Mouse (Mus musculus) midbrain, embryonic 10.5 days (tissue): Measurements from ENCODE around the gene Acot7. TPM values are rescaled to one million over a fixed set of nuclear protein-coding genes. Genes with fewer than 3 reads are reported as not detected.
A peak's percentile ranks its signal among the peaks of the same experiment; 100 is the strongest.

Experiments used
- DNase-seq: peaks from one replicate; pipeline ENCODE4 v3.0.0-alpha.2; 2017; ENCODE audit warnings: low spot score
- H3K27ac ChIP-seq: fragments of 300-500 bp; sonication (generic); replicated peaks from 2 replicates; pipeline ENCODE4 v1.5.1; 2016; ENCODE audit warnings: mild to moderate bottlenecking
- H3K27me3 ChIP-seq: fragments of 300-500 bp; sonication (generic); 2 replicates; pipeline ENCODE4 v1.6.1; 2016; ENCODE audit warnings: low read depth, mild to moderate bottlenecking; ENCODE audit not compliant: poor library complexity, severe bottlenecking
- H3K36me3 ChIP-seq: fragments of 300-500 bp; sonication (generic); 2 replicates; pipeline ENCODE4 v1.6.1; 2016; ENCODE audit warnings: mild to moderate bottlenecking, moderate library complexity
- H3K4me1 ChIP-seq: fragments of 300-500 bp; sonication (generic); 2 replicates; pipeline ENCODE4 v1.6.1; 2016
- H3K4me3 ChIP-seq: fragments of 300-500 bp; sonication (generic); 2 replicates; pipeline ENCODE4 v1.5.1; 2016; ENCODE audit warnings: mild to moderate bottlenecking, moderate library complexity
- H3K9me3 ChIP-seq: fragments of 300-500 bp; sonication (generic); replicated peaks from 2 replicates; pipeline ENCODE4 v1.6.1; 2016; ENCODE audit warnings: mild to moderate bottlenecking
- WGBS: fragments of 180-500 bp; shearing (Covaris S2); methylation state at CpG from one replicate; pipeline ENCODE4 v1.1.7; 2016; 5-methylcytosine and 5-hydroxymethylcytosine counted together
- polyA plus RNA-seq: library from polyadenylated mRNA; unstranded; fragments of >200 nt; fragmentation: Nextera tagmentation; extraction: Ambion mirVana; gene quantifications from 2 replicates; pipeline ENCODE4 v1.2.1, GENCODE M21; 2016

Acot7 gene
- polyA plus RNA-seq, 1 experiment from 2014 or later, result 85.7 TPM

- H3K27me3 ChIP-seq, result no peaks in the 10 kb centered on the region
- peaks cover 34% of the 10 kb centered on the region for H3K4me1 ChIP-seq
- H3K27ac ChIP-seq, result peak overlapping the region; percentile 49; the same call in 1 of the 2 replicates
- H3K36me3 ChIP-seq, result peaks cover 14% of the 10 kb centered on the region
- no peaks in the 10 kb centered on the region for H3K9me3 ChIP-seq
- 92% methylated on average over 9 of the region's 9 CpGs for WGBS
- no peak for DNase-seq
- no peak overlapping the region for H3K4me3 ChIP-seq
These were observed 9.2 kb downstream of the Acot7 start for GRCm38 (mm10) chr4:152187142-152187541.

GRCm38 (mm10) chr4:152188651-152189050, 10.7 kb downstream of the Acot7 start:
- DNase-seq, result no peak
- peaks cover 34% of the 10 kb centered on the region for H3K4me1 ChIP-seq
- H3K36me3 ChIP-seq, result 0 out of 2 replicates have a peak, but pooled peaks cover 4% of the 10 kb centered on the region
- no peaks in the 10 kb centered on the region for H3K9me3 ChIP-seq
- 93% methylated on average over 2 of the region's 2 CpGs for whole genome bisulfite sequencing
- H3K4me3 ChIP-seq, result no peak overlapping the region
- H3K27me3 ChIP-seq, result no peaks in the 10 kb centered on the region
- no peak overlapping the region for H3K27ac ChIP-seq

GRCm38 (mm10) chr4:152189071-152189470, 11.1 kb downstream of the Acot7 start:
- WGBS, result 92% methylated on average over 6 of the region's 6 CpGs
- Histone ChIP-seq H3K27ac (no peak overlapping the region), H3K4me3 (no peak overlapping the region), H3K9me3 (no peaks in the 10 kb centered on the region), H3K36me3 (0 out of 2 replicates have a peak, but pooled peaks cover 3% of the 10 kb centered on the region), H3K4me1 (peaks cover 34% of the 10 kb centered on the region), H3K27me3 (no peaks in the 10 kb centered on the region)
- no peak for DNase-seq

- 90% methylated on average over 4 of the region's 4 CpGs for WGBS
- Histone ChIP-seq H3K4me3 (no peak overlapping the region), H3K4me1 (peaks cover 32% of the 10 kb centered on the region), H3K36me3 (0 out of 2 replicates have a peak, but pooled peaks cover 3% of the 10 kb centered on the region), H3K27me3 (no peaks in the 10 kb centered on the region), H3K9me3 (no peaks in the 10 kb centered on the region), H3K27ac (no peak overlapping the region)
- DNase-seq, result no peak
These were observed 11.8 kb downstream of the Acot7 start for GRCm38 (mm10) chr4:152189691-152190090.

GRCm38 (mm10) chr4:152190096-152190653, 12.2 kb downstream of the Acot7 start:
- Histone ChIP-seq H3K27ac (no peak overlapping the region), H3K36me3 (0 out of 2 replicates have a peak, but pooled peaks cover 3% of the 10 kb centered on the region), H3K4me1 (peaks cover 27% of the 10 kb centered on the region), H3K9me3 (no peaks in the 10 kb centered on the region), H3K27me3 (no peaks in the 10 kb centered on the region), H3K4me3 (no peak overlapping the region)
- 80% methylated on average over 11 of the region's 11 CpGs for WGBS
- DNase-seq, result no peak

- no peaks in the 10 kb centered on the region for H3K9me3 ChIP-seq
- DNase-seq, result no peak
- WGBS, result 88% methylated on average over 5 of the region's 5 CpGs
These were observed 12.8 kb downstream of the Acot7 start for GRCm38 (mm10) chr4:152190701-152191100.

GRCm38 (mm10) chr4:152192569-152192968, 14.6 kb downstream of the Acot7 start:
- no peak overlapping the region for H3K4me3 ChIP-seq
- no peak for DNase-seq
- H3K36me3 ChIP-seq, result 0 out of 2 replicates have a peak, but pooled peaks cover 1% of the 10 kb centered on the region
- no peaks in the 10 kb centered on the region for H3K9me3 ChIP-seq
- H3K4me1 ChIP-seq, result 0 out of 2 replicates have a peak, but pooled peaks cover 6% of the 10 kb centered on the region
- WGBS, result 71% methylated on average over 4 of the region's 4 CpGs
- no peak overlapping the region for H3K27ac ChIP-seq
- H3K27me3 ChIP-seq, result no peaks in the 10 kb centered on the region

More at GRCm38 (mm10) chr4:152190701-152191100, 12.8 kb downstream of the Acot7 start:
- H3K27ac ChIP-seq, result no peak overlapping the region
- H3K36me3 ChIP-seq, result 0 out of 2 replicates have a peak, but pooled peaks cover 3% of the 10 kb centered on the region
- H3K27me3 ChIP-seq, result no peaks in the 10 kb centered on the region
- H3K4me3 ChIP-seq, result no peak overlapping the region
- H3K4me1 ChIP-seq, result peaks cover 22% of the 10 kb centered on the region

- H3K4me1 ChIP-seq, result 0 out of 2 replicates have a peak, but pooled peaks cover 6% of the 10 kb centered on the region
- H3K4me3 ChIP-seq, result no peak overlapping the region
- no peak for DNase-seq
- no peaks in the 10 kb centered on the region for H3K9me3 ChIP-seq
- H3K36me3 ChIP-seq, result no peaks in the 10 kb centered on the region
- H3K27ac ChIP-seq, result no peak overlapping the region
- 87% methylated on average over 3 of the region's 3 CpGs for WGBS
- no peaks in the 10 kb centered on the region for H3K27me3 ChIP-seq
These were observed 16.7 kb downstream of the Acot7 start for GRCm38 (mm10) chr4:152194476-152195175.

- 90% methylated on average over 9 of the region's 9 CpGs for WGBS
- peaks cover 11% of the 10 kb centered on the region; the same call in 1 of the 2 replicates for H3K4me1 ChIP-seq
- no peaks in the 10 kb centered on the region for H3K9me3 ChIP-seq
- no peak for DNase-seq
- no peak overlapping the region for H3K27ac ChIP-seq
- H3K36me3 ChIP-seq, result no peaks in the 10 kb centered on the region
- H3K27me3 ChIP-seq, result no peaks in the 10 kb centered on the region
- H3K4me3 ChIP-seq, result no peak overlapping the region
These were observed 18.3 kb downstream of the Acot7 start for GRCm38 (mm10) chr4:152196276-152196675.

- WGBS, result 84% methylated on average over 5 of the region's 5 CpGs
- Histone ChIP-seq H3K9me3 (no peaks in the 10 kb centered on the region), H3K4me3 (no peak overlapping the region), H3K27me3 (no peaks in the 10 kb centered on the region), H3K27ac (no peak overlapping the region), H3K36me3 (no peaks in the 10 kb centered on the region), H3K4me1 (peaks cover 19% of the 10 kb centered on the region)
- no peak for DNase-seq
These were observed 19.6 kb downstream of the Acot7 start for GRCm38 (mm10) chr4:152197545-152197944.

GRCm38 (mm10) chr4:152199617-152200016, 21.7 kb downstream of the Acot7 start:
- DNase-seq, result no peak
- WGBS, result 63% methylated on average over 1 of the region's 1 CpGs
- H3K27ac ChIP-seq, result no peak overlapping the region
- H3K36me3 ChIP-seq, result no peaks in the 10 kb centered on the region
- H3K27me3 ChIP-seq, result no peaks in the 10 kb centered on the region
- H3K4me1 ChIP-seq, result peaks cover 25% of the 10 kb centered on the region
- no peak overlapping the region for H3K4me3 ChIP-seq
- no peaks in the 10 kb centered on the region for H3K9me3 ChIP-seq

GRCm38 (mm10) chr4:152201492-152201891, 23.6 kb downstream of the Acot7 start:
- no peaks in the 10 kb centered on the region for H3K27me3 ChIP-seq
- 83% methylated on average over 6 of the region's 6 CpGs for WGBS

GRCm38 (mm10) chr4:152202418-152202817, 24.5 kb downstream of the Acot7 start:
- H3K4me1 ChIP-seq, result peaks cover 30% of the 10 kb centered on the region
- H3K27me3 ChIP-seq, result no peaks in the 10 kb centered on the region
- no peaks in the 10 kb centered on the region for H3K9me3 ChIP-seq
- no peak overlapping the region for H3K4me3 ChIP-seq
- 78% methylated on average over 1 of the region's 1 CpGs for WGBS
- H3K36me3 ChIP-seq, result no peaks in the 10 kb centered on the region
- H3K27ac ChIP-seq, result no peak overlapping the region
- no peak for DNase-seq

More at GRCm38 (mm10) chr4:152201492-152201891, 23.6 kb downstream of the Acot7 start:
- H3K4me3 ChIP-seq, result no peak overlapping the region
- H3K27ac ChIP-seq, result no peak overlapping the region
- H3K4me1 ChIP-seq, result peaks cover 30% of the 10 kb centered on the region
- no peaks in the 10 kb centered on the region for H3K9me3 ChIP-seq
- H3K36me3 ChIP-seq, result no peaks in the 10 kb centered on the region
- DNase-seq, result no peak
